In the genomic region with DNA sequence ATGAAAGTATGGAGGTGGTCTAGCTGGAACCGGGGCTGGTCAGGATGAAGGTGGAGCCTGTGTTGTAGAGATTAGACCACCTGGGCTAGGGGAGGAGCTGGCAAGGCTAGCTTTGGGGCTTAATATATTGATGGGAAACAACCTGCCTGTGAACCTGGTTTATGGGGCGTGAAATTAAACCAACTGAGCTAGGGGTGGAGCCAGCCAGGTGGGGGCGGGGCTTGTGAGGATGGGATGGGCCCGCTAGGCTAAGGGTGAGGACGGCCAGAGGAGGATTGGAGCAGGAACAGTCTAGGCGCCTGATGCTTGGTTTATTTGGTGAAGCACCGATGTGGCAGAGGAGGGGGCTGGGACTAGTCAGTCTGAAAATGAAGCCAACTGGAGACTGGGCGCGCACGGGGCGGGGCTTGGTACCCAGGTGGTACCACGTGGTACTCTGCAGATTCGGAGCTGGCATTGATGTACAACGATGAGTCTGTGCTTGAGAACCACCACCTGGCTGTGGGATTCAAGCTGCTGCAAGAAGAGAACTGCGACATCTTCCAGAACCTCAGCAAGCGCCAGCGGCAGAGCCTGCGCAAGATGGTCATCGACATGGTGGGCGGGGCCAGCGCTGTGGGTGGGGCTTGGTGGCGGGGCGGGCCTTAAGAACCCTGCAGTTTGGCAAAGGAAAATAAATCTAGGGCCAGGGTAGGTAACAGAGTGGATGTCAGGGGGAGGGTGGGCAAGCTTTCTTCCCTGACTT, we compare ENCODE assay signal across 7 mouse cellular contexts. TPM values are rescaled to one million over a fixed set of nuclear protein-coding genes. Genes with fewer than 3 reads are reported as not detected.
DNase-seq lines count a peak whose midpoint lies in the region; ATAC-seq and TF ChIP-seq lines count a peak whose summit lies in the region.

No protein-coding gene starts in this region.

- peaks cover 43% of the 10 kb centered on the region for H3K36me3 ChIP-seq in E14TG2a.4 (ENCODE audit: insufficient read depth, low read length)
- H3K36me3 ChIP-seq in forebrain, embryonic 16.5 days (ENCODE audit: control insufficient read depth, insufficient read depth), result 0 out of 2 replicates have a peak, but pooled peaks cover 2% of the 10 kb centered on the region
- peaks cover 47% of the 10 kb centered on the region for H3K36me3 ChIP-seq in midbrain, embryonic 13.5 days

- no peaks in the 10 kb centered on the region for H3K9me3 ChIP-seq in E14TG2a.4 (ENCODE audit: low read length)
- no peaks in the 10 kb centered on the region for H3K9me3 ChIP-seq in forebrain, embryonic 16.5 days (ENCODE audit: control insufficient read depth, low read length)
- H3K9me3 ChIP-seq in midbrain, embryonic 13.5 days, result no peaks in the 10 kb centered on the region

- peak overlapping the region; percentile 50 for H3K4me2 ChIP-seq in forebrain, embryonic 16.5 days (ENCODE audit: low read length)
- peak overlapping the region; percentile 56 for H3K4me2 ChIP-seq in midbrain, embryonic 13.5 days (replicated peaks)

- peak; percentile 82 for DNase-seq in A20 (ENCODE audit: low read depth, low spot score)
- DNase-seq in kidney, postnatal 4 days, result peak; percentile 85 to 90
- DNase-seq in testis, postnatal 14 days (ENCODE audit: low spot score), result peak; percentile 29
- DNase-seq in adrenal gland, postnatal 4 days (ENCODE audit: low spot score in 2 of 2), result no peak

- TF ChIP-seq CTCF in E14TG2a.4 (conservative IDR thresholded peaks at IDR 0.05; ENCODE audit: low read length), result no peak

- peaks cover 79% of the 10 kb centered on the region for H3K4me1 ChIP-seq in E14TG2a.4 (replicated peaks; ENCODE audit: low read depth, low read length)
- 0 out of 2 replicates have a peak, but pooled peaks cover 6% of the 10 kb centered on the region for H3K4me1 ChIP-seq in forebrain, embryonic 16.5 days (replicated peaks; ENCODE audit: control insufficient read depth, insufficient read depth, low read length)
- H3K4me1 ChIP-seq in midbrain, embryonic 13.5 days (replicated peaks), result peaks cover 9% of the 10 kb centered on the region

- WGBS in forebrain, embryonic 16.5 days, result 4% methylated on average over 23 of the region's 23 CpGs
- 3% methylated on average over 23 of the region's 23 CpGs for WGBS in midbrain, embryonic 13.5 days

- H3K27me3 ChIP-seq in E14TG2a.4 (ENCODE audit: insufficient read depth, low read length), result no peaks in the 10 kb centered on the region
- no peaks in the 10 kb centered on the region for H3K27me3 ChIP-seq in forebrain, embryonic 16.5 days (replicated peaks; ENCODE audit: control insufficient read depth, insufficient read depth, low read length)
- no peaks in the 10 kb centered on the region for H3K27me3 ChIP-seq in midbrain, embryonic 13.5 days

- ATAC-seq in forebrain, embryonic 16.5 days, result peak; percentile 62
- ATAC-seq in midbrain, embryonic 13.5 days, result peak; percentile 73

- peak overlapping the region; percentile 20; the same call in 1 of the 2 replicates for H3K9ac ChIP-seq in forebrain, embryonic 16.5 days (replicated peaks; ENCODE audit: low read depth, low read length)
- peak overlapping the region; percentile 50 for H3K9ac ChIP-seq in midbrain, embryonic 13.5 days (replicated peaks)

- no peak overlapping the region for H3K27ac ChIP-seq in forebrain, embryonic 16.5 days (ENCODE audit: low read length)
- no peak overlapping the region for H3K27ac ChIP-seq in midbrain, embryonic 13.5 days

- H3K4me3 ChIP-seq in E14TG2a.4 (replicated peaks; ENCODE audit: low read length), result peak overlapping the region; percentile 86
- H3K4me3 ChIP-seq in forebrain, embryonic 16.5 days (replicated peaks; ENCODE audit: low read length), result peak overlapping the region; percentile 36
- peak overlapping the region; percentile 35 for H3K4me3 ChIP-seq in midbrain, embryonic 13.5 days (replicated peaks)

RNA-seq across cellular contexts. Expression of a gene that starts 34.5 kb away (rescaled TPM):
- polyA plus RNA-seq in forebrain, embryonic 16.5 days (2015; fragmentation: Nextera tagmentation; extraction: Ambion mirVana), result 74.2 and 78.5 TPM in 2 replicates
- polyA plus RNA-seq in midbrain, embryonic 13.5 days (2015; fragmentation: Nextera tagmentation; extraction: Ambion mirVana), result 58.6 and 61.9 TPM in 2 replicates
- total RNA-seq in adrenal gland, postnatal 4 days (2021), result 10 to 100 TPM; 46.6 to 50.8 TPM

RNA-seq across cellular contexts. Expression of a gene that starts 39.2 kb away (rescaled TPM):
- 24.9 and 32.0 TPM in 2 replicates for polyA plus RNA-seq in forebrain, embryonic 16.5 days (2015; fragmentation: Nextera tagmentation; extraction: Ambion mirVana)
- polyA plus RNA-seq in midbrain, embryonic 13.5 days (2015; fragmentation: Nextera tagmentation; extraction: Ambion mirVana), result 20.1 and 20.2 TPM in 2 replicates
- total RNA-seq in adrenal gland, postnatal 4 days (2021), result 10 to 100 TPM in 1 of 2 experiments, 1 to 10 TPM in 1; 9.7 to 10.6 TPM

RNA-seq across cellular contexts. Expression of a gene that starts 43.5 kb away (rescaled TPM):
- polyA plus RNA-seq in forebrain, embryonic 16.5 days (2015; fragmentation: Nextera tagmentation; extraction: Ambion mirVana), result 2.6 and 2.8 TPM in 2 replicates
- polyA plus RNA-seq in midbrain, embryonic 13.5 days (2015; fragmentation: Nextera tagmentation; extraction: Ambion mirVana), result 1.1 and 1.6 TPM in 2 replicates
- total RNA-seq in adrenal gland, postnatal 4 days (2021), result under 1 TPM; 0.20 to 0.28 TPM

RNA-seq across cellular contexts. Expression of a gene that starts 54.9 kb away (rescaled TPM):
- 213 and 234 TPM in 2 replicates for polyA plus RNA-seq in forebrain, embryonic 16.5 days (2015; fragmentation: Nextera tagmentation; extraction: Ambion mirVana)
- polyA plus RNA-seq in midbrain, embryonic 13.5 days (2015; fragmentation: Nextera tagmentation; extraction: Ambion mirVana), result 233 TPM in 2 replicates
- 100 to 1,000 TPM; 174 to 190 TPM for total RNA-seq in adrenal gland, postnatal 4 days (2021)

Comparison
In these comparisons a context has a peak if more than half of its experiments do, and no peak if none do; other contexts are left out.
1. DNase-seq: peak in A20 (single experiment), kidney, postnatal 4 days (2 of 2) and testis, postnatal 14 days (single experiment); none in adrenal gland, postnatal 4 days (0 of 2).
2. H3K4me3 ChIP-seq: peak in every context shown above with its lines; median percentile 86 in E14TG2a.4; 36 in forebrain, embryonic 16.5 days; 35 in midbrain, embryonic 13.5 days.